ENCODE assay signal across 19 mouse cellular contexts in the genomic region with DNA sequence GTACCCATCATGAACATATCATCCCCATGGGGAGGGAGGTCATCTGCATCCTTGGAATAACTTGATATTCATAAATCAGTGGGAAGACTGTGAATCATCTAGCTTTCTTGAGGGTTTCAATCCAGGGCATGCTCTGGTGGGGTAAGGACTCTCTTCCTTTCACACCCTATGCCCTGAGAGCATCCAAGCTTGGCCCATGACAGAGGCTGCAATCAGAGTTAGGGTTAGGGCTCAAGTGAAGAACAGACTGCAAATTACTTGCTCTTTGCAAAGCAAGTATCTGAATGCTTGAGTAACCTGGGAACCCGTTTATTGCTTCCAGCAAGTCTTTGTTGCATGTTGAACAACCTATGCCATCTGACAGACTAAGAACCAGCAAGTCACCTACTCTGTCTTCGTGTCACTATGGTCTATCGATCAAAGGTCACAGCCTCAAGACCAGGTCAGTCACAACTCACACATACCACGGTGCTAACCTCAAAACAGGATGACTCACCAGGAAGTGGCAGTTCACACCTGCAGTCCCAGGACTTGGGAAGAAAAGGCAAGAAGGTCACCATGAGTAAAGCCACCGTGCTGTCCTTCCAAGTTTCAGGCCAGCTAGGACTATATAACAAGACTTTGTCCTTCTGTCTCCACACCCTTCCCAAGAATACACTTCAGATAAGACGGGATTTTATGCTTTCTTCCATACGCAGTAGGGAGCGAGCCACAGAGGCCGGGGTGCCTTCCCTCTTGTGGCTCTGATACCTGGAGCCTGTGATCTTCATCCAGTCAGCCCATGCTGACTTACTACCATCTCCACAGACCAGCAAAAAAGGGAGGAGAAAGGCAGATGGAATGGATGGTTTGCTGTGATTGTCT.
DNase-seq lines count a peak whose midpoint lies in the region; ATAC-seq and TF ChIP-seq lines count a peak whose summit lies in the region.
"Had no signal": no experiment of that assay in that cellular context is flagged by ENCODE, and none has a peak within 500 bp of the region (broad histone marks: within the 10 kb centered on the region; RNA-seq: fewer than 3 reads in every experiment).

No protein-coding gene starts in this region.

- no peaks in the 10 kb centered on the region for H3K9me3 ChIP-seq in liver, embryonic 11.5 days (ENCODE audit: control insufficient read depth, low read length)
- H3K9me3 ChIP-seq: embryonic facial prominence, embryonic 12.5 days; forebrain, embryonic 12.5 days; heart, embryonic 15.5 days had no signal

- no peak overlapping the region for H3K27ac ChIP-seq in liver, adult 2 months (replicated peaks; ENCODE audit: insufficient read depth, low read depth, low read length)
- H3K27ac ChIP-seq in liver, embryonic 11.5 days (ENCODE audit: low read depth, low read length): no peak overlapping the region
- no peak overlapping the region for H3K27ac ChIP-seq in thymus, adult 2 months (ENCODE audit: control insufficient read depth, insufficient read depth, low read length)
- H3K27ac ChIP-seq: embryonic facial prominence, embryonic 12.5 days; forebrain, embryonic 12.5 days; heart, embryonic 15.5 days; hindbrain, embryonic 14.5 days had no signal

- no peak for TF ChIP-seq POLR2A in liver, adult 2 months (IDR thresholded peaks at IDR 0.05; ENCODE audit: extremely low read depth, insufficient read depth, low read length)
- TF ChIP-seq POLR2A in thymus, adult 2 months (IDR thresholded peaks at IDR 0.05; ENCODE audit: control insufficient read depth, extremely low read depth, insufficient read depth, low read length, poor library complexity): no peak

- no peak overlapping the region for H3K4me2 ChIP-seq in liver, embryonic 11.5 days
- H3K4me2 ChIP-seq: embryonic facial prominence, embryonic 12.5 days; forebrain, embryonic 12.5 days; heart, embryonic 11.5 days; heart, embryonic 15.5 days; hindbrain, embryonic 14.5 days had no signal

- no peaks in the 10 kb centered on the region for H3K79me2 ChIP-seq in liver, adult 2 months (ENCODE audit: control insufficient read depth, insufficient read depth, low read length)

- peak; percentile 27 for DNase-seq in liver, adult 2 months (ENCODE audit: extremely low read depth, low read depth, low spot score)
- no peak for DNase-seq in liver, embryonic 11.5 days (ENCODE audit: low spot score)
- peak; percentile 13 for DNase-seq in induced T-regulatory cell, adult 2 months (ENCODE audit: low read depth)
- peak; percentile 36 for DNase-seq in yolk sac, embryonic 10.5 days (ENCODE audit: low spot score)
- DNase-seq in thymus, adult 2 months: no peak
- DNase-seq: adrenal gland, adult 8-10 months; adrenal gland, postnatal 36 days; cerebellum, adult 8-10 months; cerebellum, postnatal 14 days; gastrocnemius, postnatal 10 days; heart, postnatal 14 days had no signal

- no peaks in the 10 kb centered on the region for H3K27me3 ChIP-seq in liver, adult 2 months (ENCODE audit: control insufficient read depth, insufficient read depth, low read length)
- no peaks in the 10 kb centered on the region for H3K27me3 ChIP-seq in liver, embryonic 11.5 days (replicated peaks; ENCODE audit: control insufficient read depth, insufficient read depth, low read length)
- H3K27me3 ChIP-seq in thymus, adult 2 months (ENCODE audit: control insufficient read depth, insufficient read depth, low read length): no peaks in the 10 kb centered on the region
- H3K27me3 ChIP-seq: embryonic facial prominence, embryonic 12.5 days; forebrain, embryonic 12.5 days; heart, embryonic 15.5 days had no signal

- H3K4me3 ChIP-seq in liver, adult 2 months (ENCODE audit: insufficient read depth, low read depth, low read length): no peak overlapping the region
- H3K4me3 ChIP-seq in liver, embryonic 11.5 days (ENCODE audit: low read depth, low read length): no peak overlapping the region
- no peak overlapping the region for H3K4me3 ChIP-seq in thymus, adult 2 months (ENCODE audit: control insufficient read depth, insufficient read depth, low read length)
- H3K4me3 ChIP-seq: embryonic facial prominence, embryonic 12.5 days; forebrain, embryonic 12.5 days; heart, embryonic 15.5 days had no signal

- no peak overlapping the region for H3K9ac ChIP-seq in liver, adult 2 months (ENCODE audit: low read depth, low read length)
- no peak overlapping the region for H3K9ac ChIP-seq in liver, embryonic 11.5 days (ENCODE audit: low read depth, low read length)
- H3K9ac ChIP-seq: embryonic facial prominence, embryonic 12.5 days; forebrain, embryonic 12.5 days; heart, embryonic 15.5 days; hindbrain, embryonic 14.5 days had no signal

- ATAC-seq in liver, embryonic 11.5 days (replicated peaks; ENCODE audit: low FRiP score): no peak
- peak; percentile 9; the same call in 1 of the 2 replicates for ATAC-seq in megakaryocyte, adult 5-6 weeks (ENCODE audit: poor library complexity, severe bottlenecking)
- no peak for ATAC-seq in erythroid progenitor cell, adult 5-6 weeks (replicated peaks; ENCODE audit: low FRiP score, poor library complexity, severe bottlenecking)
- ATAC-seq: forebrain, embryonic 16.5 days had no signal

- 77% methylated on average over 9 of the region's 9 CpGs for WGBS in liver, adult 2 months
- WGBS in liver, embryonic 11.5 days: 77% methylated on average over 9 of the region's 9 CpGs
- 73% methylated on average over 9 of the region's 9 CpGs for WGBS in thymus, adult 2 months

- H3K36me3 ChIP-seq in liver, adult 2 months (ENCODE audit: control insufficient read depth, insufficient read depth, low read length): no peaks in the 10 kb centered on the region
- H3K36me3 ChIP-seq in liver, embryonic 11.5 days (ENCODE audit: control insufficient read depth, insufficient read depth, low read length): no peaks in the 10 kb centered on the region
- no peaks in the 10 kb centered on the region for H3K36me3 ChIP-seq in thymus, adult 2 months (ENCODE audit: control insufficient read depth, insufficient read depth, low read length)
- H3K36me3 ChIP-seq: embryonic facial prominence, embryonic 12.5 days; forebrain, embryonic 12.5 days; heart, embryonic 15.5 days had no signal

- TF ChIP-seq CTCF in liver, adult 2 months (IDR thresholded peaks at IDR 0.05; ENCODE audit: low read depth, low read length): no peak
- no peak for TF ChIP-seq CTCF in thymus, adult 2 months (IDR thresholded peaks at IDR 0.05; ENCODE audit: borderline replicate concordance, control insufficient read depth, extremely low read depth, insufficient read depth, low read length, poor library complexity)

- H3K4me1 ChIP-seq in liver, adult 2 months (ENCODE audit: control insufficient read depth, insufficient read depth, low read length): peaks cover 18% of the 10 kb centered on the region
- no peaks in the 10 kb centered on the region for H3K4me1 ChIP-seq in liver, embryonic 11.5 days (replicated peaks; ENCODE audit: control insufficient read depth, insufficient read depth, low read length)
- H3K4me1 ChIP-seq in thymus, adult 2 months (replicated peaks; ENCODE audit: control insufficient read depth, insufficient read depth, low read length): peaks cover 23% of the 10 kb centered on the region
- H3K4me1 ChIP-seq: embryonic facial prominence, embryonic 12.5 days had no signal

Comparison
In these comparisons a context has a peak if more than half of its experiments do, and no peak if none do; other contexts are left out.
1. DNase-seq: peak in liver, adult 2 months (single experiment), induced T-regulatory cell, adult 2 months (single experiment) and yolk sac, embryonic 10.5 days (single experiment); none in liver, embryonic 11.5 days (single experiment) and thymus, adult 2 months (single experiment).